Mouse (Mus musculus): ENCODE results near the gene Fbxo24. TPM values are rescaled to one million over a fixed set of nuclear protein-coding genes. Genes with fewer than 3 reads are reported as not detected.
"Not testable (repeated sequence)": the region's sequence is repeated elsewhere in the genome, so short reads cannot be mapped to it uniquely, and the experiment has no call there.

Fbxo24 gene
- polyA plus RNA-seq, 1 experiment from 2014 or later: 0.13 TPM

GRCm38 (mm10) chr5:137639472-137639871, 10.7 kb upstream of the Fbxo24 start:
- H3K27me3 ChIP-seq: peaks cover 14% of the 10 kb centered on the region
- 76% methylated on average over 7 of the region's 7 CpGs for WGBS
- no peaks in the 10 kb centered on the region for H3K9me3 ChIP-seq
- no peak overlapping the region for H3K4me3 ChIP-seq
- no peak for ATAC-seq (ENCODE audit: insufficient number of reproducible peaks, insufficient read depth, low FRiP score, low TSS enrichment, low read depth)
- peaks cover 81% of the 10 kb centered on the region for H3K36me3 ChIP-seq
- peaks cover 12% of the 10 kb centered on the region for H3K4me1 ChIP-seq
- H3K9ac ChIP-seq: no peak overlapping the region
- no peak overlapping the region for H3K27ac ChIP-seq
- no peak overlapping the region for H3K4me2 ChIP-seq

- Histone ChIP-seq H3K9me3 (no peaks in the 10 kb centered on the region), H3K27me3 (no peaks in the 10 kb centered on the region), H3K36me3 (peaks cover 54% of the 10 kb centered on the region), H3K4me3 (no peak overlapping the region), H3K4me2 (no peak overlapping the region), H3K27ac (no peak overlapping the region; the same call in 1 of the 2 replicates), H3K9ac (0 out of 2 replicates have a peak overlapping the region, but pooled peaks have one; percentile 27), H3K4me1 (peaks cover 39% of the 10 kb centered on the region)
- 69% methylated on average over 12 of the region's 12 CpGs for WGBS
- no peak for ATAC-seq (ENCODE audit: insufficient number of reproducible peaks, insufficient read depth, low FRiP score, low TSS enrichment, low read depth)
Observed at GRCm38 (mm10) chr5:137633397-137634084, 4.7 kb upstream of the Fbxo24 start.

DNA sequence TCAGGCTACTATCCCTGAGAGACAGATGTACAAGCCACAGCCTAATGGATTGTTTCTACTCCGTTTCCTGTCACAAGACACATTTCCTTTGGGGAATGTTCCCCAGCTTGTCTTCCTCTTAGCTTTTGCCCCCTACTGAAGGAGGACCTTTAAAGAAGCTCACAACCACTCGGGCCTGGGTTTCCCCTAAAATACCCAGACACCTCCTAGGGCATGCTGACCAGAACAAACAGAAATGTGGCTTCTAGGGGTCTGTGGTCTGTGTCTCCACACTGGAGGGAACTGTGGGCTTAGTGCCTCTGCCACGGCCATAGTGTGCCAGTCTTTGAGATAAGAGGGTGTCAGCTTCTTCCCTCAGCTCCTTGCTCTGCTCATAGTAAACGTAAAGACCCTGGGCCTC, 2.8 kb upstream of the Fbxo24 start:
- Histone ChIP-seq H3K9me3 (no peaks in the 10 kb centered on the region), H3K4me1 (peaks cover 50% of the 10 kb centered on the region), H3K4me3 (peak overlapping the region; percentile 94), H3K27me3 (no peaks in the 10 kb centered on the region), H3K9ac (peak overlapping the region; percentile 90), H3K27ac (peak overlapping the region; percentile 90), H3K4me2 (peak overlapping the region; percentile 89), H3K36me3 (peaks cover 35% of the 10 kb centered on the region)
- 64% methylated on average over 4 of the region's 4 CpGs for WGBS
- no peak for ATAC-seq (ENCODE audit: insufficient number of reproducible peaks, insufficient read depth, low FRiP score, low TSS enrichment, low read depth)

- Histone ChIP-seq H3K4me3 (peak overlapping the region; percentile 94), H3K4me2 (peak overlapping the region; percentile 89), H3K9ac (peak overlapping the region; percentile 90), H3K36me3 (peaks cover 30% of the 10 kb centered on the region), H3K27ac (peak overlapping the region; percentile 90), H3K4me1 (peaks cover 50% of the 10 kb centered on the region), H3K9me3 (no peaks in the 10 kb centered on the region), H3K27me3 (no peaks in the 10 kb centered on the region)
- WGBS: 64% methylated on average over 9 of the region's 9 CpGs
- no peak for ATAC-seq (ENCODE audit: insufficient number of reproducible peaks, insufficient read depth, low FRiP score, low TSS enrichment, low read depth)
Observed at GRCm38 (mm10) chr5:137631171-137631570, 2.4 kb upstream of the Fbxo24 start.

GRCm38 (mm10) chr5:137630602-137631001, 1.8 kb upstream of the Fbxo24 start:
- no peaks in the 10 kb centered on the region for H3K9me3 ChIP-seq
- H3K36me3 ChIP-seq: peaks cover 25% of the 10 kb centered on the region
- 28% methylated on average over 3 of the region's 3 CpGs for WGBS
- H3K27me3 ChIP-seq: no peaks in the 10 kb centered on the region
- H3K4me2 ChIP-seq: peak overlapping the region; percentile 89
- peak overlapping the region; percentile 90 for H3K27ac ChIP-seq
- peaks cover 50% of the 10 kb centered on the region for H3K4me1 ChIP-seq
- H3K4me3 ChIP-seq: peak overlapping the region; percentile 94
- peak overlapping the region; percentile 90 for H3K9ac ChIP-seq
- ATAC-seq (ENCODE audit: insufficient number of reproducible peaks, insufficient read depth, low FRiP score, low TSS enrichment, low read depth): no peak

GRCm38 (mm10) chr5:137629906-137630545, 1.2 kb upstream of the Fbxo24 start:
- Histone ChIP-seq H3K9ac (peak overlapping the region; percentile 90), H3K4me1 (peaks cover 50% of the 10 kb centered on the region)
- 18% methylated on average over 6 of the region's 6 CpGs for WGBS

DNA sequence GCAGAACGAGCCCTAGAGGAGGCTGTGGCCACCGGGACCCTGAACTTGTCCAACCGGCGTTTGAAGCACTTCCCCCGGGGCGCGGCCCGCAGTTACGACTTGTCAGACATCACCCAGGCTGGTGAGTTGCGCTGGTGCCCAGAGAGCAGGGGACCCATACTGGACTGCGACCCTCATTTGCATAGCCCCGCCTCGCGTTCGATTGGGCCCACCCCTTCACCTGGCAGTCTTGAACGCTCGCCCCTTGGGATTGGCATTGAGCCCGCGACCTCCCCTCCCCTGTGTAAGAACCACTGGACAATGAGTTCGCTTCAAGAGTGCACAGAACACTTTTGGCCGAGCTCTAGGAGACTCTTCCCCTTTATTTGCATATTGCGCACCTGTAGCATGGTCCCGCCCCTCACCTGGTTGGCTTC, 512 bp upstream of the Fbxo24 start:
- Histone ChIP-seq H3K4me1 (peaks cover 50% of the 10 kb centered on the region), H3K9ac (peak overlapping the region; percentile 90), H3K4me2 (peak overlapping the region; percentile 89), H3K27ac (peak overlapping the region; percentile 90), H3K9me3 (no peaks in the 10 kb centered on the region), H3K4me3 (peak overlapping the region; percentile 94), H3K27me3 (no peaks in the 10 kb centered on the region), H3K36me3 (peaks cover 16% of the 10 kb centered on the region)
- under 1% methylated on average over 23 of the region's 23 CpGs for WGBS
- no peak for ATAC-seq (ENCODE audit: insufficient number of reproducible peaks, insufficient read depth, low FRiP score, low TSS enrichment, low read depth)

More at GRCm38 (mm10) chr5:137629906-137630545, 1.2 kb upstream of the Fbxo24 start:
- Histone ChIP-seq H3K36me3 (peaks cover 19% of the 10 kb centered on the region), H3K4me2 (peak overlapping the region; percentile 89), H3K27ac (peak overlapping the region; percentile 90), H3K9me3 (no peaks in the 10 kb centered on the region), H3K4me3 (peak overlapping the region; percentile 94), H3K27me3 (no peaks in the 10 kb centered on the region)
- no peak for ATAC-seq (ENCODE audit: insufficient number of reproducible peaks, insufficient read depth, low FRiP score, low TSS enrichment, low read depth)

DNA sequence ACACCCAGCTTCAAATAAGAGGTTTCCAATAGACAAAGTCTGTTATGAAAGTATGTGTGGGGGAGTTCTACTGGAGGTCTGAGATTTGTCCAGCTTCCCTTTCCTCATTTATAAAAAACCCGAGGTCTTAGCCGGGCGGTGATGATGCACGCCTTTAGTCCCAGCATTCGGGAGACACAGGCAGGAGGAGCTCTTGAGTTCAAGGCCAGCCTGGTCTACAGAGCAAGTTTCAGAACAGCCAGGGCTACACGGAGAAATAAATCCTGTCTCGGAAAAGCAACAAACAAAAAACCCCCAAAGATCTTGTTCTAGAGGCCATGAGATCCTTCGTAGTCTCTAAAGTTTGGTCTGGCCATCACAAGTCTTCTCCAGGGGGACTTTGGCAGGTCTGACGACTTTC, 811 bp downstream of the Fbxo24 start:
- peak overlapping the region; percentile 94 for H3K4me3 ChIP-seq
- peaks cover 42% of the 10 kb centered on the region for H3K4me1 ChIP-seq
- H3K27ac ChIP-seq: peak overlapping the region; percentile 89
- 3% methylated on average over 9 of the region's 9 CpGs for WGBS
- peaks cover 7% of the 10 kb centered on the region; the same call in 1 of the 2 replicates for H3K36me3 ChIP-seq
- H3K4me2 ChIP-seq: peak overlapping the region; percentile 73
- no peaks in the 10 kb centered on the region for H3K27me3 ChIP-seq
- H3K9ac ChIP-seq: peak overlapping the region; percentile 72
- H3K9me3 ChIP-seq: no peaks in the 10 kb centered on the region
- no peak for ATAC-seq (ENCODE audit: insufficient number of reproducible peaks, insufficient read depth, low FRiP score, low TSS enrichment, low read depth)

DNA sequence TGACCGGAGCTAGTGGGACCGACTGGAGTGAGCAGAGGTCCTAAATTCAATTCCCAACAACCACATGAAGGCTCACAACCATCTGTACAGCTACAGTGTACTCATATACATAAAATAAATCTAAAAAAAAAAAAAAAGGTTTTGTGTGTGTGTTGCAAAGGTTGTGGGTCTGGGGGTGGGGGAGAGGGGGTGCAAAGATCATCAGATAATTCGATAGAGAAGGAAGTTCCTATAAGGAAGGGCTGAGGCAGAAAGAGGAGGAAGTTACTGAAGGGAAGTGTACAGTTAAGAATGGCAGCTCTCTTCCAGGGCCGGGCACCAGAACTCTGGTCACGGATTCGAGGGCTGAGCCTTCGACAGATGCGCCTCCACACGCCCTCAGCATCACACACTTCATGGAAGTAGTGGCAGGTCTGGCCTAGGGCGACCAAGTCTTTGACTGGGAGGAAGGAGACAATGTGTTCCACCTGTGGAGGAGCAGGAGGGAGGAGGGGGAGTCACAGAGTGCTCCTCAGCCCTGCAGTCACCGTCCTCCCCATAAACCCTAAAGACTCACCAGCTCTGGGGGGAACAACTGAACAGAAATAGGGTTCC, 4.8 kb downstream of the Fbxo24 start:
- H3K4me2 ChIP-seq: no peak overlapping the region
- no peak for ATAC-seq (ENCODE audit: insufficient number of reproducible peaks, insufficient read depth, low FRiP score, low TSS enrichment, low read depth)
- no peak overlapping the region for H3K4me3 ChIP-seq
- no peaks in the 10 kb centered on the region for H3K9me3 ChIP-seq
- H3K36me3 ChIP-seq: no peaks in the 10 kb centered on the region
- no peak overlapping the region for H3K27ac ChIP-seq
- no peaks in the 10 kb centered on the region for H3K27me3 ChIP-seq
- H3K4me1 ChIP-seq: peaks cover 10% of the 10 kb centered on the region; the same call in 1 of the 2 replicates
- 82% methylated on average over 11 of the region's 11 CpGs for WGBS
- no peak overlapping the region for H3K9ac ChIP-seq

- no peaks in the 10 kb centered on the region for H3K36me3 ChIP-seq
- WGBS: 85% methylated on average over 7 of the region's 7 CpGs
- no peak overlapping the region for H3K9ac ChIP-seq
Observed at GRCm38 (mm10) chr5:137615347-137615746, 13.5 kb downstream of the Fbxo24 start.

DNA sequence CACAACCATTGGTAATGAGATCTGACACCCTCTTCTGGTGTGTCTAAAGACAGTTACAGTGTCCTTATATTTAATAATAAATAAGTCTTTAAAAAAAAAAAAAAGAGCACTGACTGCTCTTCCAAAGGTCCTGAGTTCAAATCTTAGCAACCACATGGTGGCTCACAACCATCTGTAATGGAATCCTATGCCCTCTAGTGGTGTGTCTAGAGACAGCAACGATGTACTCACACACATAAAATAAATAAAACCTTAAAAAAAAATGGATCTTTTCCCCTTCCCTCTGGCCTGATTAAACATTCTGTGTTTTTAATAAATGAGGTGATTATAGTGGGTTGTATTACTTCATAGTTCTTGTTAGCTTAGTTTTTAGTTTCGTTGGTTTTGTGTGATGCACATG, 13.9 kb downstream of the Fbxo24 start:
- not testable (repeated sequence) for H3K27ac ChIP-seq; H3K4me2 ChIP-seq; H3K4me3 ChIP-seq; H3K27me3 ChIP-seq; H3K9ac ChIP-seq; H3K36me3 ChIP-seq; ATAC-seq (ENCODE audit: insufficient number of reproducible peaks, insufficient read depth, low FRiP score, low TSS enrichment, low read depth); H3K9me3 ChIP-seq
- WGBS: 85% methylated on average over 2 of the region's 2 CpGs
- H3K4me1 ChIP-seq: peaks cover 39% of the 10 kb centered on the region

More at GRCm38 (mm10) chr5:137615347-137615746, 13.5 kb downstream of the Fbxo24 start:
- H3K9me3 ChIP-seq: no peaks in the 10 kb centered on the region
- no peaks in the 10 kb centered on the region for H3K27me3 ChIP-seq
- no peak overlapping the region for H3K4me2 ChIP-seq
- H3K4me1 ChIP-seq: peaks cover 35% of the 10 kb centered on the region
- H3K4me3 ChIP-seq: no peak overlapping the region
- ATAC-seq (ENCODE audit: insufficient number of reproducible peaks, insufficient read depth, low FRiP score, low TSS enrichment, low read depth): no peak
- H3K27ac ChIP-seq: no peak overlapping the region

Measured in embryonic facial prominence, embryonic 13.5 days (tissue).